Mouse (Mus musculus) intestine, embryonic 16.5 days (tissue): ENCODE data around the gene Nfrkb. TPM values are rescaled to one million over a fixed set of nuclear protein-coding genes. Genes with fewer than 3 reads are reported as not detected.

Experiments
- ATAC-seq: fragments of 200-750 bp; cut with Nextera tagmentation; 2 replicates; pipeline ENCODE4 v1.8.0; 2017; ENCODE audit warnings: moderate TSS enrichment, moderate library complexity
- H3K27ac ChIP-seq: fragments of 300-500 bp; sonication (generic); 2 replicates; pipeline ENCODE4 v1.5.1; 2014; ENCODE audit warnings: mild to moderate bottlenecking, low read length
- H3K27me3 ChIP-seq: fragments of 300-500 bp; sonication (generic); replicated peaks from 2 replicates; pipeline ENCODE4 v1.6.1; 2014; ENCODE audit warnings: low read length, control low read depth, mixed read lengths; ENCODE audit not compliant: control insufficient read depth, insufficient read depth
- H3K36me3 ChIP-seq: fragments of 300-500 bp; sonication (generic); 2 replicates; pipeline ENCODE4 v1.6.1; 2014; ENCODE audit warnings: low read length, control low read depth; ENCODE audit not compliant: control insufficient read depth, insufficient read depth
- H3K4me1 ChIP-seq: fragments of 300-500 bp; sonication (generic); 2 replicates; pipeline ENCODE4 v1.6.1; 2014; ENCODE audit warnings: low read length, control low read depth, mixed read lengths; ENCODE audit not compliant: control insufficient read depth, insufficient read depth
- H3K4me2 ChIP-seq: fragments of 300-500 bp; sonication (generic); 2 replicates; pipeline ENCODE4 v1.6.1; 2014; ENCODE audit warnings: low read depth, low read length, control low read depth
- H3K4me3 ChIP-seq: fragments of 300-500 bp; sonication (generic); 2 replicates; pipeline ENCODE4 v1.5.1; 2014; ENCODE audit warnings: mild to moderate bottlenecking, low read length
- H3K9ac ChIP-seq: fragments of 300-500 bp; sonication (generic); 2 replicates; pipeline ENCODE4 v1.6.1; 2014; ENCODE audit warnings: low read depth, low read length
- H3K9me3 ChIP-seq: fragments of 300-500 bp; sonication (generic); 2 replicates; pipeline ENCODE4 v1.6.1; 2016; ENCODE audit warnings: low read length, control low read depth; ENCODE audit not compliant: control insufficient read depth
- WGBS: fragments of 180-500 bp; shearing (Covaris S2); extraction: QIAGEN DNeasy Blood & Tissue Kit; methylation state at CpG from one replicate; pipeline ENCODE4 v1.1.7; 2014; 5-methylcytosine and 5-hydroxymethylcytosine counted together
- polyA plus RNA-seq: library from polyadenylated mRNA; unstranded; fragments of >200 nt; fragmentation: Nextera tagmentation; extraction: Ambion mirVana; gene quantifications from 2 replicates; pipeline ENCODE4 v1.2.1, GENCODE M21; 2015

Gene Nfrkb
- polyA plus RNA-seq, 1 experiment from 2014 or later, result 15.8 TPM

DNA sequence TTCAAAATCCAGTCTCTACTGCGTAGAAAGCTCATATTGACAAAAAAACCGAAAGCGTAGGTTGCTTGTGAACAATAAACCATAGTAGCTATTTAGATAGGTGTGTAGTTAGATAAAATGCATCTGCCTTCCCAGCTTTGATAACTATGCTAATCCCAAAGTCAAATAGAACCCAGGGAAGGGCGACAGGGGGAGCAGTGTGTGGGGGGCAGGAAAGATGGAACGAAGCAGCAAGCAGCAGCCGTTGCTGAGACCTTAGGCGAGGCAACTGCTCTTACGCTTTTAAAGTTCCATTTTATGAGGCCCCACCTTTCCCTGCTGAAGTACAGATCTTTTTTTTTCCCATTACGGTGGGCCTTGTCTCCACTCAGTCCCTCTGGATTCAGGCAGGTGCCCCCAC lies 77.2 kb downstream of the Nfrkb start:
- Histone ChIP-seq H3K27ac (peak overlapping the region; percentile 67), H3K9ac (peak overlapping the region; percentile 62)

DNA sequence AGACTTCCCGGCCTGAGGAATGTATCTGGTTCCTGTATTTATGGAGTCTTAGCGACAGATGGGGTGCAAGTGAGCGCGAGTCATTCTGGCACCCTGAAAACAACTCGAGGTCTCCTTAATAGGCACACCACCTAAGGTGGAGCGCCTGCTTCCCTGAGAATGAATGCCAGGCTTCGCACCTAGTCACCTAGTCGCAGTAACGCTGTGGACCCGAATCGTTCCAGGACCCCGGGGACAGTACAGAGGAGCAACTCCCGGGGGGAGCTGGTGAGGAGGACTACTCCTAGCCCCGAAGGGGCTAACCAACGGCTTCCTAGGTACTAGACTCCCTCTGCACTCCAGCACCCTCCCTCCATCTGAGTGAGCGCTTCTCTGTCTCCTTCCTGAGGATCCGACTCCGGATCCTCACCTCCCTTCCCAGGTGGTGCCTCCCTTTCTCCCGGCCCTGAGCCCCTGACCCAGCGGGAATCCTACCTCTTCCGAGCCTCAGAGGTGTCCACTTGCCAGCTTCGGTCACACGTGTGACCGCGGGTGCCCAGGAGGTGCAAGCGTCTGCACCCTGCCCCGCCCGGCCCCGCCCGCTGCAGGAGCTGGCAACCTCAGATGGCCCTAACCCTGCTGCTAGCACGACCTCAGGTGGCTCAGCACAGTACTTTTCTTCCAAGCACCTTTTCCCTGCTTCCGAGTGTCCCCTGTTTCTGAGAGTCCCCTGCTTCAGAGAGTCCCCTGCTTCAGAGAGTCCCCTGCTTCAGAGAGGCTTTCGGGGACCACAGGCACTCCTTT lies 77.9 kb downstream of the Nfrkb start, which contains the start of gene Tmem45b:
Gene Tmem45b, minus strand, starts transcription at position 771 of the 783 bp plus-strand sequence.
- H3K4me1 ChIP-seq, result no peaks in the 10 kb centered on the region; the same call in 1 of the 2 replicates
- H3K27me3 ChIP-seq, result no peaks in the 10 kb centered on the region
- H3K27ac ChIP-seq, result peak within 1 kb of the TSS; percentile 67
- ATAC-seq, result peak; percentile 88
- H3K4me3 ChIP-seq, result peak within 1 kb of the TSS; percentile 53
- no peaks in the 10 kb centered on the region for H3K36me3 ChIP-seq
- H3K9ac ChIP-seq, result peak within 1 kb of the TSS; percentile 62
- no peaks in the 10 kb centered on the region for H3K9me3 ChIP-seq
- 4% methylated on average over 33 of the region's 33 CpGs for WGBS
- H3K4me2 ChIP-seq, result peak within 1 kb of the TSS; percentile 51

More for the DNA sequence above, 77.2 kb downstream of the Nfrkb start:
- H3K9me3 ChIP-seq, result no peaks in the 10 kb centered on the region
- ATAC-seq, result peak; percentile 39
- H3K36me3 ChIP-seq, result no peaks in the 10 kb centered on the region
- peak overlapping the region; percentile 51 for H3K4me2 ChIP-seq
- no peaks in the 10 kb centered on the region; the same call in 1 of the 2 replicates for H3K4me1 ChIP-seq
- no peaks in the 10 kb centered on the region for H3K27me3 ChIP-seq
- peak overlapping the region; percentile 53 for H3K4me3 ChIP-seq
- WGBS, result 34% methylated on average over 9 of the region's 9 CpGs

Other genes with a start within 250 kb of the Nfrkb start
- gene Aplp2, start 174.4 kb upstream of the Nfrkb start, polyA plus RNA-seq, result 203 and 204 TPM in 2 replicates
- 3.5 and 4.2 TPM in 2 replicates for gene Prdm10, start 105.7 kb upstream of the Nfrkb start, polyA plus RNA-seq
- 123 and 134 TPM in 2 replicates for gene Tmem45b, start 78.3 kb downstream of the Nfrkb start, polyA plus RNA-seq